Mouse (Mus musculus): ENCODE data around the gene Naa80. TPM values are rescaled to one million over a fixed set of nuclear protein-coding genes. Genes with fewer than 3 reads are reported as not detected.
"Not testable (repeated sequence)": the region's sequence is repeated elsewhere in the genome, so short reads cannot be mapped to it uniquely, and the experiment has no call there.

The Naa80 gene
- total RNA-seq, 2 experiments from 2014 or later, result 17.4 to 18.0 TPM

DNA sequence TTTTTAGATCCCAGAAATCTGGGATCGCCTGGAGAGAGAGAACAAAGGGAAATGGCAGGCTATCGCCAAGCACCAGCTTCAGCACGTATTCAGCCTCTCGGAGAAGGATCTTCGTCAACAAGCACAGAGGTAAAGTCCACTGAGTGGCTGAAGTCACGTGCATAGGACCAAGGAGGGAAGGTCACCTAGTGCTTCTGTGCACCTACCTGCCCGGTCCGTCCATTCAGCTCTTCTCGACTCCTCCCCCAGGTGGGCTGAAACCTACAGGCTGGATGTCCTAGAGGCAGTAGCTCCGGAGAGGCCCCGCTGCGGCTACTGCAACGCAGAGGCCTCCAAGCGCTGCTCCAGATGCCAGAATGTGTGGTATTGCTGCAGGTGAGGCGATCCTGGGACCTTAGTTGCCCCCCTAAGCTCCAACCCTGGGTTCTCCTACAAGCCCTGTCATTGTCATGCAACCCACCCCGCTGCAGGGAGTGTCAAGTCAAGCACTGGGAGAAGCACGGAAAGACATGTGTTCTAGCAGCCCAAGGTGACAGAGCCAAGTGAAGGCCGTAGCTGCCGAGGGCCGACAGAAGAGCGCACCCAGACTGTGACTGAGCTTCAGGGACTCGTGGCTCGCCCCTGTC lies 28.1 kb upstream of the Naa80 start:
- DNase-seq (ENCODE audit: low spot score in 2 of 2), result no peak

DNA sequence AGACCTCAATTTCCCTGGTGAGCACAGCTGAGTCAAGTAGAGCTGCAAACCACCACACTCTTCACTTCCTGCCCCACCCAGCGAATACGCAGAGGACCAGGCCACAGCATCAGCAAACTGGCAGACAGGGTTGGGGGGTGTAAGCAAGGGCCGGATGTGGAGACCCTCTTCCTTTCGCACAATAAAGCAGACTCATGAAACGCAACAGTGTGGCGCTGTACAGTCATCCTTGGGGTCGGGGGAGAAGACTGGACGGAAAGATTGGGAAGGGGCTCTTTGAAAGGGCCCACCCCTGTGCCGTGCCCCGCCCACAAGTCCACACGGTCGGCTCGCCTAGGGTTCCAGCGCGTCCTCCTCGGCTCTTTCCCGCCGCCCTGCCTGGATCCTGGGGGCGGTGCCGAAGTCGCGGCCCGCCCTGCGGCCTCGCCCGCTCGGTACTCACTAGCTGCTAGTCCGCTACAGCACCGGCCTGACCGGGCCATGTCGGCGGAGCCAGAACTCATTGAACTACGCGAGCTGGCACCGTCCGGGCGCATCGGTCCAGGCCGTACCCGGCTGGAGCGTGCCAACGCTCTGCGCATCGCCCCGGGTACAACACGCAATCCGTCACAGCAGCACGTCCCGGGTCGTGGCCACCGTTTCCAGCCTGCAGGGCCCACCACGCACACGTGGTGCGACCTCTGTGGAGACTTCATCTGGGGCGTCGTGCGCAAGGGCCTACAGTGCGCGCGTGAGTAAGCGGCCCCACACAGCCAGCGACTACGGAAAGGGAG lies 27.4 kb upstream of the Naa80 start, which contains the start of gene Rassf1:
TSS of gene Rassf1 (plus strand) at position 439 of the 773 bp plus-strand sequence.
- DNase-seq (ENCODE audit: low spot score in 2 of 2), result peak in 1 of 2 experiments; percentile 53

DNA sequence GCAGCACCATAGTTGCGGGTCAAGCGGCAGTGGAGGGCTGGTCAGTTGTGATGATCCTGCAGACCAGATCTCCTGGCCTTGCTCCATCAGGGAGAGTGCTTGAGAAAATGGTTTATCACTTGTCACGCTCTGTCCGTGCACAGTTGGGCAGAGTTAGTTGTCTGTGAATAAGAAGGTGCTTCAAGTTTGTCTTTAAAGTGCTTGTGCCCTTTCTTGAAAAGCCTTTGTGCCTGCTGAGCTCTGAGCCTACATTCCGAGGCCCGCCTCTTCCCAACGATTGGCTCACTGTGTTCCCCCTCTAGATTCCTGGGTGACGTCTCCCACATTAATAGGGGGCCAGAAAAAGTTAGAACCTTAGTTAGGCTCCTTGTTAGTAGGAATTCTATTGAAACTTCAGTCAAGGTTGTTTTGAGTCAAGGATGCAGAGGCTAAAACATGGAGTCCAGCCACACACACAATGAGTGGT lies 26.8 kb upstream of the Naa80 start:
- no peak for DNase-seq (ENCODE audit: low spot score in 2 of 2)

DNA sequence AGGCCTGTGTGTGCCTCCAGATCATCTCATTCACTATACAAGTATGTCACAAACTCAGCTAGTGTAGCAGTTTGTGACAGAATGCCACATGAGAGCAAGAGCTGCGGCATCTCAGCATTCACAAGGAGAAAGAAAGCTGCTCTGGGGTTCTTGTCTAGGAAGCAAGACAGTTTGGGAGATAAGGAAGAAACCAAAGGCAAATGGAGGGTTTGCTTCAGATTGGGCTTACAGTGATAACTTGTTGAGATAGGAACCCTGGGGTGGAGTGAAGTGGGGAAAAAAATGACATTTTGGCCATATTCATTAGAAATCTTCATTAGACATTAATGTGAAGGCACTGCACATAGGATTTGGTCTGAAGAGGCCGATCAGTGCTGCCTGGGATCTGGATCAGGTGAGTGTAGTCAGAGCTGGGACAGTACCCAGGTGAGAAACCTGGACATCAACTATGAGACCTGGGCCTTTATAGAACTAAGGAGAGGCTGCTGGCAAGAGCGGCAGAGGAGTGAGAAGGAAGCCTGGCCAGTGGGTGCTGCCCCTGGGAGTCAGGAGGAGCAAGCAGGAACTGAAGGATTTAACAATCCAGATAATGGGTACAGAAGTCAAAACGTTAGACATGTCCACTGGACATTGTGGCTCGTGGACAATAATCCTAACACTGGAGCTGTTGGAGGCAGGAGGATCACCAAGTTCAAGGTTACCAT lies 25.8 kb upstream of the Naa80 start:
- DNase-seq (ENCODE audit: low spot score in 2 of 2), result no peak

DNA sequence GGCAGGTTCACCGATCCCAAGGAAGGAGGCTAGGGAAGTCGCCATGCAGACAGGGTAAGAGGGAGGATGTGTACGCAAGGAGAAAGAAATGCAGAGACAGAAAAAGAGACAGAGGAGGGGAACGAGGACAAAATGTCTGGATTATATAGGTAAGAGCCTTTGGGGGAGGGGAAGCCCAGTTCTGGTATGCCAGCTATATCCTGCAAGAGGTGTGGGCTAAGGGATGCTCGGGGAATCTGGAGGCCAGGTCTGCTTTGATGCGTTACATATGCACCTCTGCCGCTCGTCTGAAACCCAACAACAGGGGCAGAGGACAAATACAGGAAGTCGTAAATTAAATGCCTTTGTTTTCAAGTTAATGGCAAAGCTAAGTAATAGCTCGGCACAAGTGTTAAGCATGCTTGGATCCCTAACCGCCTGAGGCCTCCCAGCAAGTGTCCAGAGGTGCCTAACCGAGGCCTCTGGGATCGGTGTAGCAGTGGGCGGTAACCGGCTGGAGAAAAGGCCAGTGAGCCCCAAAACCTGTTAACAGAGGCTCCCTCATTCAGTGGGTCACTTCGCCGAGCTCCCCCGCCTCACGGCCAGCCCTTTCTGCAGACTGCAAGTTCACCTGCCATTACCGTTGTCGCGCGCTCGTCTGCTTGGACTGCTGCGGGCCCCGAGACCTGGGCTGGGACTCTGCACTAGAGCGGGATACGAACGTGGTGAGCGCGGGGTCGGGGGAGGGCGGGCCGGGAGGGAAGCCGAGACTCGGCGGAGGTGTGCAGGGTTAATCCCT lies 25.0 kb upstream of the Naa80 start:
- no peak for DNase-seq (ENCODE audit: low spot score in 2 of 2)

DNA sequence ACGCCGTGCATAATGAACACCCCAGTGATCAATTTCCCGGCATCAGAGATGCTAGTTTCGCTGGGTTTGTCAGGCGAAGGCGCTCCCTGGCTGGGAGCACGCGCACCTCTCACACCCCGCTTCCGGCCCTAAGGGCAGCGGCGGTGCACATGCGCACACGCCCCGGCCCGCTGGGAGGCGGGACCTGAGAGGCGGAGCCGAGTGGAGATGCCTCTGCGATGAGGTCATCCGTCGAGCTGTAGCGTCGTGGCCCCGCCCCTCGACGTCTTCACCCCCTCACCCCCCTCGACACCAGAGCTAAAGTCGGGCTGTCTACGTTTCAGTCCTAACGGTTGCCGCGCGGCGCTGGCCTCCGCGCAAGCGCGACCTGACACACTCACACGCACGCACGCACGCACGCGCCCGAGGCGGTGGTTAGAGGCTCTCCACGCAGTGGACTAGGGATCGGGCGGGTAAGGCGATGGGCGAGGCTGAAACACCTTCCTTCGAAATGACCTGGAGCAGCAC lies 24.3 kb upstream of the Naa80 start:
- DNase-seq (ENCODE audit: low spot score in 2 of 2), result peak; percentile 74 to 85

DNA sequence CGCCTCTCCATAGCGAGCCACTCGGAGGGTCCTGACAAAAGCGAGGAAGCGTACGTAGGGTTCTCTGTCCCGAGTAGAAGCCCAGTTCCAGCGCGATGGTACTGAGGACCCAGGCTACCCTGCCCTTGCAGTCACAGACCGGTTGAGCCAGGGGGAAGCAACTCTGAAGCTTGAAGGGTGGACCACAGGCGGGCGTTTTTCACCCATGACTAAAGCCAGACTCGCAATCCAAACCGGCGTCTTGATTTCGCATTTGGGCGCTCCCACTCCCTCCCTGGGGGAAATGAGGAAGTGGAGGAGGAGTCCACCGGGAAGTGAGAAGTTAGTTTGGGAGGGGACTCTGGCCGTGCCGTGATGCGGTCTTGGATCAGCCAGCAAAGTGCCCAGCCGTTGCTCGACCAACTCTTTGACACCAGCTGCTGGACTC lies 23.6 kb upstream of the Naa80 start:
- no peak for DNase-seq (ENCODE audit: low spot score in 2 of 2)

DNA sequence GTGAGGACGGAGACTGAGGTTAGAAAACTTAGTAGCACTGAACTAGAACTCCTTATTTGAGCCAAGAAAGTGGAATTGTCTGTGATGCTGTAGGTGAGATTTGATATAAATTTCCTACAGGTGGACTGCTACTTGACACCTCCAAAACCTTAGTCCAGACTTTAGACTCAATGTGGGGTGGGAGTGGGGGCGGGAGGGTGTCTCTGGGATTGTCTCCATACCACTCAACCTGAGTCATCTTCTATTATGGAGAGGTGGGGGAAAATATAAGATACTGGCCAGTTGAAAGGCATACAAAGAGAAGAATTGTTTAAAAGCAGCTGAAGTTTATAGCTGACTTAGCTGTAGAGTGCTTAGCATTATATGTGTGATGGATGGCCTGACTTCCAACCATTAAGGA lies 23.0 kb upstream of the Naa80 start:
- no peak for DNase-seq (ENCODE audit: low spot score in 2 of 2)

DNA sequence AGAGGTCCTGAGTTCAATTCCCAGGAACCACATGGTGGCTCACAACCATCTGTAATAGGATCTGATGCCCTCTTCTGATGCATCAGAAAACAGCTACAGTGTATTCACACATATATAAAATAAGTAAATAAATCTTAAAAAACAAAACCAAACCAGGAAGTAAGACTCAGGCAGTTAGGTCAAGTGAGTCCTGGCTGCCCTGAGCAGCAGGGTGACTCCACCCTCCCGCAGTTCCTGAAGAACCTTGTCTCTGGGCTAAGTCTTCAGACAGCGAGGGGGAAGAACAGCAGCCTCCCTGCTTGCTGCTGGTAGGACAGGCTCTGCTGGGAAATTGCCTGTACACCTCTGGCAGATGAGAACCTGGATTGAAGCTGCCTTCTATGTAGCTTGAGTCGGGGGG lies 22.3 kb upstream of the Naa80 start:
- DNase-seq (ENCODE audit: low spot score in 2 of 2), result no peak

DNA sequence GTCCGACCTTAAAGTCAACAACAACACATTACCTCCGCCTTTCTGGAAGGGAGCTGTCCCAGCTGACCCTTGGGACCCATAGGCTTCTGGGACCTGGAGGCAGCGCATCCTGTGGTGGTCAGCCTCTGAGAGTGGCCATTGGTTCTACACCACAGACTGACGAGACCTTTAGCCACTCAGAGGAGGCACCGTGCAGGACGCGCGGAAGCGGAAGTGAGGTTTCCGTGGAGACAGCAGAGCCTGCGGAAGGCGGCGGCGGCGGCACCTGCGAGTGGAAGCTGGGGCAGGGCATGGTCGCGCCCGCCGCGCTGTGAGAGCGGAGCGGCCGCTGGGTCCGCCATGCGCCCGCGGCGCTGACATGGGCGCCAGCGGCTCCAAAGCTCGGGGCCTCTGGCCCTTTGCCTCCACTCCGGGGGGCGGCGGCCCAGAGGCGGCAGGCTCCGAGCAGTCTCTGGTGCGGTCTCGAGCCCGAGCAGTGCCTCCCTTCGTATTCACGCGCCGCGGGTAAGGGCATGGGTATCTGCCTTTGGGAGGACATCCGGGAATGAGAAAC lies 15.6 kb upstream of the Naa80 start, which contains the start of gene Tusc2:
TSS of gene Tusc2 (plus strand) at position 227 of the 553 bp plus-strand sequence.
- peak; percentile 65 to 86 for DNase-seq (ENCODE audit: low spot score in 2 of 2)

DNA sequence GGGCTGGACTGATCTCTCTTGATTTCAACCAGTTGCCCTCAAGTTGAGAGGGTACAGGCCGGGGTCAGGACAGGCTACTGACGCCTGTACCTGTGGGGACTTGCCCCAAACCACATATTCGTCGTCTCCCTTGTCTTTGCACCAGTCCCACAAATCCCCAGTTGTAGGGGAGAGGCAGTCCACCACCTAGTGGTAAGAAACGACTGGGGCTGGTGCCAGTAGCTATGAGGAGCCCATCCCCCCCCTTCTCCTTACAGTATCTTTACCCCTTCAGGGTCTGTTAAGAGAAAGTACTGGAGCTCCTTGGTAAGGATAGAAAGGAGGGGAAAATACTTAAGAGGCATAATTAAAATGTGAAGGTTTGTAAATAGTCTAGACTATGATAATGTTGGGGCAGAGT lies 13.1 kb upstream of the Naa80 start:
- not testable (repeated sequence) for DNase-seq (ENCODE audit: low spot score in 2 of 2)

DNA sequence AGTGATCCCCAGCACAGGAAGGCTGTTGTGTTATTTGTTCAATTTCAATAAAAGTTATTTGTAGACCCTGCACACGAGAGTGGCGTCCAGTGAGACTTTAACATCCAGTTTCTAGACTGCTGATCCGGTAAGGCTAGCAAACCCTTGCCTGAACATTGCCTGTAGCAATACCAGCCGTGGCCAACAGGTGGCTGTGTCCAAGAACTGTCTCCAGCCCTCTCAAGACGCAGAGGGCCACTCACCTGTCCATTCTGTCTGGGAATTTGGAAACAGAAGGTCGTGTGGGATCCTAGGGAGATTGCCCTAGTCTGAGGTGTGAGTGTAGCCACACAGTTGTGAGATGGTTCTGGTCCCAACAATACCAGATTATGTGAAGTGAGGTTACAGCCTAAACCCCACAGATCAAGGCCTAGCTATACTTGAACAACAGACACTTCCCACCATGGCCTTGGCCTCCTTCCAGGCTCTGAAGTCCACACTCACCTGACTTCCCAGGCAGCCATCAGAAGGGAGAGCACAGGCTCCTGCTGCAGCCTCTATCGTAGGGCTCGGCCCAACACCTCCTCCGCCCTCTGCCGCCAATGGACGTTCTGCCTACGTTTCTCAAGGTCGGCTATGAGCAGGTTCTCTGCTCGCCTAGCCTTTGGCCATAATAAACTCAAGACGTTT lies 12.5 kb upstream of the Naa80 start:
- DNase-seq (ENCODE audit: low spot score in 2 of 2), result peak in 1 of 2 experiments; percentile 67

DNA sequence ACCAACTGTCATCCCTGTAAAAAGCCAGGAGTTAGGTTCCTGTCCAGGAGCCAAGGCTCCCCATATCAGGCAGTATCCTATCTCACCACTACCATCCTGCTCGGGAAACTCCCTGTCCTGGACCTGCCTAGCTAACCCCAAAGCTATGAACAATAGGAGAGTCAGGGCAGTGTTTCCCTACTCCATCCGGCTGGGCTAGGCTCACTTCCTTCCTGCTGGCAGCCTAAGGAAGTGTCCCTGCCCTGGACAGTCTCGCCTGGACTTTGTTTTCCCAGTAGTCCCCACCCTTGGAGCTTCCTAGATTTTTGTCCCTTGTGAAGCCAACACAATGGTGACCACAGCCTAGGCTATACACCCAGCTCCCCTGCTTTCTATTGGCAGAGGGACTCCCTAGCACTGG lies 11.8 kb upstream of the Naa80 start:
- no peak for DNase-seq (ENCODE audit: low spot score in 2 of 2)

DNA sequence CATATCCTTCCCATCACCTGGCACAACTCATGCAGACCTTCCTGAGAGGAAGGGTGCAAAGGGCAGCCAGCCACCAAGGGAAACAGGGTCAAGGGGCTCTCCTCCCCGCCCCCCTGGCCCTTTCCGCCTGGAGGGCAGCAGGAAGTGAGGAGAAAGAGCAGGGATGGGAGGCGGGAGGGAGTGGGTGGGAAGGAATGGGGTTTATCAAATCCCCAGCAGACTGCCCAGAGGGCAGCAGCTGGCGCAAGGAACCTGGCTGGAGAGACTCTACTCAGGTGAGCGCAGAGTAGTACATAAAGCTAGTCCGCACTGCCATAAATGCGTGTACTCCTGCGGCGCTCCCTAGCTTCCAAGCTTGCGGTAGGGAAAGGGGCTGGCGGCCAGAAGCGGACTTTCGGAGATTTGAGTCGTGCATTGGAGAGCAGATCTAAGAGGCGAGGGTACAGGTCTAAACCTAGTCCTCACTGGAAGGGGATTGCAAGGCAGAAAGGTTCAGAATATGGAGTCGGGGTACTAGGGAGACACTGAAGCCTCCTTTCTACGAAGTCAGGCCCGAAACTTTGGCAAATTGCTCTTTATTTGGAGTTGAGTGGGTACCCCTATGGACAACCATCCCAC lies 10.9 kb upstream of the Naa80 start, which contains the start of gene Hyal2:
TSS of gene Hyal2 (plus strand) at position 244 of the 618 bp plus-strand sequence.
- no peak for DNase-seq (ENCODE audit: low spot score in 2 of 2)

DNA sequence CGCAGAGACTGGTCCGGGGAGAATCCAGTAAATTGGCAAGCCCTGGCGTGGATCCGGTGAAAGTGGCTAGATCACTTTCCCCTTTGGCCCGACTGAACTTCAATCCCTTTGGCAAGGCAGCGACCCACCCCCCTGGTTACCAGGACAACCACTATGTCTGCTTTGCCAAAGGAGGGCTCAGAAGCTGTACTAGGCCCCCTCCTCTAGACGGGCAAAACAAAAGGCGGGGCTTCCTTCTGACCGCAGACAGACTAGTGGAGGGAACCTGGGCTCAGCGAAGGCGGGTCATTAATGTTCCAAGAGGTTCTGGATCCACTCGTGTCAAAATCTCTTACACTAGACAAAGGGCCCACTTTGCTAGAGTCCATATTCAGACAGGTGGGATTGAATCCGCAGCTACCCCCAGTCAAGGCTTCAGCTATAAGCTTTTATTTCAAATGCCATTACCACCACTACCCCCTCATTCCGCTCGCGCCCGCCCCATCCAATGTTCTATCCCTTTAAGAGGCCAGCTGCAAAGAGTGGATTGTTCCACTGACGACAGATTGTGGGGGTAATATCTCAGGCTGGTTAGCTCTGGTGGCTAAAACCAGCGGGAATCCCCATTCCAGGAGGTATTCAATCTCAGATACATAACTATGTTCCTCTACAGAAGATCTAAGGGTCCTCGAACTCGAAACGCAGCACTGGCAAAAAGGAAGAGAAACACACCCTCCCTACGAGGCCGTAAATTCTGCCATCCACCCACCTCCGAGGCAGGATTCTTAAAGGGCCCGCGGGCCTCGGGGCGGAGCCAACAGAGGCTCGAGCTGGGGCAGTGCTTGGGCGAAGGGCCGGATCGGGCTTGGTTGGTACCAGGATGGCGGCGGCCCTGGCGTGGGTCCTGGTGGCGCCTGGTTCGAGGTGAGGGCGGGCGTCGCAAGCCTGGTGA lies 10.1 kb upstream of the Naa80 start:
- peak in 1 of 2 experiments; percentile 75 for DNase-seq (ENCODE audit: low spot score in 2 of 2)

DNA sequence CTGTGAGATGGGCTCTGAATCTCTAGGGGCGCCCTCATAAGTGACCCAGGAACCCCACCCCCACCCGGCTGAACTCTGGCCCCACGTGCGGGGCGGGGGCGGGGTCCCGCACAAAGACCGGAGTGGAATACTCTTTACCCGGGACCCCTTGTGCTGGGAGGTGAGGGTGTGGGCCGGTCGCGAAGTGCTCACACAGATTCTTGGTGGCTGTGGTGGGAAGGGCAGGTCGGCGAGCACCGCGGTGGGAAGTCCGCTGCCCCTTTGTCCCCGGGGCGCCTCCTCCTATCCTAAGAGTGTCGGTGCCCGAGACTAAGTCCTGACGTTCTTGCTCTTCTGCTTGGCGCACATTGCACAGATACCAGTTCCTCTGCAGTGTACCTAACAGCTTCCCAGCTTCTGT lies 9.4 kb upstream of the Naa80 start:
- DNase-seq (ENCODE audit: low spot score in 2 of 2), result no peak

DNA sequence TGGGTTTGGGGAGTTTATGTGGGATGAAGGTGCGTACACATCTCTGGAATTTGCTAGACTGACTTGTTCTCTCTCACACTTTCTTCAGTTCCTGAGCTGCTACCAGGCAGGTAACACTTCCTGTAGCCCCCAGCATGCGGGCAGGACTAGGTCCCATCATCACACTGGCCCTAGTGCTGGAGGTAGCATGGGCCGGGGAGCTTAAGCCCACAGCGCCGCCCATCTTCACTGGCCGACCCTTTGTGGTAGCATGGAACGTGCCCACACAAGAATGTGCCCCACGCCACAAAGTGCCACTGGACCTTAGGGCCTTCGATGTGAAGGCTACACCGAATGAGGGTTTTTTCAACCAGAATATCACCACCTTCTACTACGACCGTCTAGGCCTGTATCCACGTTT lies 8.7 kb upstream of the Naa80 start:
- DNase-seq (ENCODE audit: low spot score in 2 of 2), result no peak

DNA sequence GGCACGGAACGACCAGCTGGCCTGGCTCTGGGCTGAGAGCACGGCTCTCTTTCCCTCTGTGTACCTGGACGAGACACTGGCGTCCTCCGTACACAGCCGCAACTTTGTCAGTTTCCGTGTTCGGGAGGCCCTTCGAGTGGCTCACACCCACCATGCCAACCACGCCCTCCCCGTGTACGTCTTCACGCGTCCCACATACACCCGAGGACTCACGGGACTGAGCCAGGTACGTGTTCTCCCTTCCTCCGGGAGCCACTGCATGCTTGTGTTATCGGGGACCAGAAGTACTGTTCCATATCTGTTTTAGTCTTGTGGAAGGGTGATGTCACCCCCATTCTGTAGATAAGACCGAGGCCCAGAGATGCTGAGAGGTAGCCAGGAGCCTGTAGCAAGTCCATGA lies 7.8 kb upstream of the Naa80 start:
- no peak for DNase-seq (ENCODE audit: low spot score in 2 of 2)

All from adrenal gland, postnatal 4 days (tissue).